Mouse (Mus musculus): Measurements from ENCODE around the gene Sel1l. TPM values are rescaled to one million over a fixed set of nuclear protein-coding genes. Genes with fewer than 3 reads are reported as not detected.

Gene Sel1l
- polyA plus RNA-seq, 2 experiments, result 12.8 to 28.3 TPM

GRCm38 (mm10) chr12:91778211-91779003 lies 70.5 kb downstream of the Sel1l start:
- H3K9me3 ChIP-seq (ENCODE audit: control insufficient read depth, low read length), result no peaks in the 10 kb centered on the region
- ATAC-seq (ENCODE audit: insufficient read depth), result peak; percentile 78
- peak overlapping the region; percentile 98 for H3K4me2 ChIP-seq (ENCODE audit: low read depth)
- peaks cover 0 to 15% of the 10 kb centered on the region in 2 experiments; a peak in 3 of 4 replicates for H3K4me1 ChIP-seq (replicated peaks; ENCODE audit: control insufficient read depth in 2 of 2, insufficient read depth in 2 of 2, low read length in 1 of 2)
- H3K27ac ChIP-seq, result no peak overlapping the region
- peak overlapping the region; percentile 55 to 84 for H3K4me3 ChIP-seq (ENCODE audit: insufficient read depth in 1 of 2, low read depth in 2 of 2, low read length in 2 of 2)
- H3K27me3 ChIP-seq (ENCODE audit: control insufficient read depth, insufficient read depth, low read length), result no peaks in the 10 kb centered on the region
- 1% methylated on average over 49 of the region's 51 CpGs for WGBS (ENCODE audit: insufficient replicate concordance)
- no peak for DNase-seq (ENCODE audit: low read depth in 3 of 3, low spot score in 3 of 3)
- TF ChIP-seq EP300 (IDR thresholded peaks at IDR 0.05; ENCODE audit: low read depth), result no peak
- no peak for TF ChIP-seq CTCF (IDR thresholded peaks at IDR 0.05; ENCODE audit: low read depth)
- peak overlapping the region; percentile 68 for H3K9ac ChIP-seq (replicated peaks)
- H3K36me3 ChIP-seq (replicated peaks; ENCODE audit: control insufficient read depth, insufficient read depth, low read depth), result no peaks in the 10 kb centered on the region

DNA sequence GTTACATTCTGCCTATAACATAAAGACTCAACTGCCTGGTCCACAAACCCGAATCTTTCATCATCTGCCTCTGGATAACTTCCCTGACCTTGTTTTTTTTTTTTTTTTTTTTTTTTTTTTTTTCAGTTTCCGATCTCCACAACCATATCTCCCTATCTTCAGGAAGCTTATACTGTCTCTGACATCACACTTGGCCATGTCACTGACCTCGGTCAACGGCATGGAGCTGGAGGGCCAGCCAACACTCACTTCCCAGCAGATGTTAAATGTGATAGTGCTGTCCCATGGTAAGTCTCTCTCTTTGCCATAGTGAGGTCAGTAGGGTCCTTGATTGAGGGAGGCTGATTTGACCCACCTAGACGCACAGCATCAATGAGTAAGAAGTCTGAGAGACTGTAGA lies 72.6 kb downstream of the Sel1l start:
- no peak overlapping the region for H3K27ac ChIP-seq
- TF ChIP-seq EP300 (IDR thresholded peaks at IDR 0.05; ENCODE audit: low read depth), result no peak
- TF ChIP-seq CTCF (IDR thresholded peaks at IDR 0.05; ENCODE audit: low read depth), result no peak
- no peak overlapping the region for H3K9ac ChIP-seq (replicated peaks)
- no peak overlapping the region for H3K4me2 ChIP-seq (ENCODE audit: low read depth)
- no peaks in the 10 kb centered on the region for H3K27me3 ChIP-seq (ENCODE audit: control insufficient read depth, insufficient read depth, low read length)
- DNase-seq (ENCODE audit: low read depth in 3 of 3, low spot score in 3 of 3) (no peak), ATAC-seq (ENCODE audit: insufficient read depth) (no peak)
- H3K9me3 ChIP-seq (ENCODE audit: control insufficient read depth, low read length), result no peaks in the 10 kb centered on the region
- WGBS (ENCODE audit: insufficient replicate concordance), result 25% methylated on average over 5 of the region's 5 CpGs
- no peaks in the 10 kb centered on the region for H3K36me3 ChIP-seq (replicated peaks; ENCODE audit: control insufficient read depth, insufficient read depth, low read depth)
- H3K4me3 ChIP-seq (ENCODE audit: insufficient read depth in 1 of 2, low read depth in 2 of 2, low read length in 2 of 2), result no peak overlapping the region
- H3K4me1 ChIP-seq (replicated peaks; ENCODE audit: control insufficient read depth in 2 of 2, insufficient read depth in 2 of 2, low read length in 1 of 2), result peaks cover 0 to 15% of the 10 kb centered on the region in 2 experiments; a peak in 3 of 4 replicates

DNA sequence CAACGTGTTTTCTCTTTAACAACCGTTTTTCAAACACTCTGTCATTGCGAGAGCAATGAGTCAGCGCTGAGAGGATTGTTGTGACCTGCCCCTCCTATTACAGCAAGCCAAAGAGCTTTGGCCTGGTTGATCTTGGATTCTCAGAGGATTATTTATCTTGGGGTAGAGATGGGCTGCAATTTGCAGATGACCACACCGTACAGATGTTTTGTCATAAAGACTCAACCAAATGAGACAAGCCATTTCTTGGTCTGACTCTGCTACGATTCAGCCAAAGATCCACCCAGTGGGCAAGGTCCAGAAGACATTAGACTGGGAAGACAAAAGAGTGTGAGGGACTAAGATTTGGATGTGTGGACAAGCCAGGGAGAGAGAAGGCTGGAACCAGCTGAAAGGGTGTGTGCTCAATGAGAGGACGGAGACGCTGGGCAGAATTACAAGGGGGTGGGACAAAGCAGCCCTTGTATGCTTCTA lies 74.1 kb downstream of the Sel1l start:
- H3K36me3 ChIP-seq (replicated peaks; ENCODE audit: control insufficient read depth, insufficient read depth, low read depth), result no peaks in the 10 kb centered on the region
- H3K4me2 ChIP-seq (ENCODE audit: low read depth), result no peak overlapping the region
- no peaks in the 10 kb centered on the region for H3K9me3 ChIP-seq (ENCODE audit: control insufficient read depth, low read length)
- H3K4me1 ChIP-seq (replicated peaks; ENCODE audit: control insufficient read depth in 2 of 2, insufficient read depth in 2 of 2, low read length in 1 of 2), result peaks cover 0 to 17% of the 10 kb centered on the region in 2 experiments; a peak in 3 of 4 replicates
- no peak overlapping the region for H3K9ac ChIP-seq (replicated peaks)
- H3K27me3 ChIP-seq (ENCODE audit: control insufficient read depth, insufficient read depth, low read length), result no peaks in the 10 kb centered on the region
- 46% methylated on average over 8 of the region's 8 CpGs for WGBS (ENCODE audit: insufficient replicate concordance)
- H3K4me3 ChIP-seq (ENCODE audit: insufficient read depth in 1 of 2, low read depth in 2 of 2, low read length in 2 of 2), result no peak overlapping the region
- no peak for ATAC-seq (ENCODE audit: insufficient read depth)
- TF ChIP-seq CTCF (IDR thresholded peaks at IDR 0.05; ENCODE audit: low read depth), result no peak
- no peak for TF ChIP-seq EP300 (IDR thresholded peaks at IDR 0.05; ENCODE audit: low read depth)
- DNase-seq (ENCODE audit: low read depth in 3 of 3, low spot score in 3 of 3), result no peak
- no peak overlapping the region for H3K27ac ChIP-seq

- H3K27me3 ChIP-seq (ENCODE audit: control insufficient read depth, insufficient read depth, low read length), result no peaks in the 10 kb centered on the region; the same call in 1 of the 2 replicates
- no peak overlapping the region for H3K4me3 ChIP-seq (ENCODE audit: insufficient read depth in 1 of 2, low read depth in 2 of 2, low read length in 2 of 2)
- H3K9ac ChIP-seq (replicated peaks), result no peak overlapping the region
- H3K4me2 ChIP-seq (ENCODE audit: low read depth), result no peak overlapping the region
- DNase-seq (ENCODE audit: low read depth in 3 of 3, low spot score in 3 of 3) (no peak), ATAC-seq (ENCODE audit: insufficient read depth) (no peak)
- no peak for TF ChIP-seq EP300 (IDR thresholded peaks at IDR 0.05; ENCODE audit: low read depth)
- no peak for TF ChIP-seq CTCF (IDR thresholded peaks at IDR 0.05; ENCODE audit: low read depth)
- no peaks in the 10 kb centered on the region for H3K9me3 ChIP-seq (ENCODE audit: control insufficient read depth, low read length)
- WGBS (ENCODE audit: insufficient replicate concordance), result 61% methylated on average over 2 of the region's 2 CpGs
- H3K4me1 ChIP-seq (replicated peaks; ENCODE audit: control insufficient read depth in 2 of 2, insufficient read depth in 2 of 2, low read length in 1 of 2), result peaks cover 11 to 28% of the 10 kb centered on the region in 2 experiments
- no peak overlapping the region for H3K27ac ChIP-seq
- H3K36me3 ChIP-seq (replicated peaks; ENCODE audit: control insufficient read depth, insufficient read depth, low read depth), result no peaks in the 10 kb centered on the region
Observed at GRCm38 (mm10) chr12:91768871-91769270, 80.1 kb downstream of the Sel1l start.

- Histone ChIP-seq H3K36me3 (replicated peaks; ENCODE audit: control insufficient read depth, insufficient read depth, low read depth) (no peaks in the 10 kb centered on the region), H3K4me2 (ENCODE audit: low read depth) (no peak overlapping the region), H3K27ac (no peak overlapping the region), H3K4me1 (replicated peaks; ENCODE audit: control insufficient read depth in 2 of 2, insufficient read depth in 2 of 2, low read length in 1 of 2) (peaks cover 11 to 32% of the 10 kb centered on the region in 2 experiments), H3K9ac (replicated peaks) (no peak overlapping the region), H3K4me3 (ENCODE audit: insufficient read depth in 1 of 2, low read depth in 2 of 2, low read length in 2 of 2) (no peak overlapping the region), H3K27me3 (ENCODE audit: control insufficient read depth, insufficient read depth, low read length) (no peaks in the 10 kb centered on the region; the same call in 1 of the 2 replicates), H3K9me3 (ENCODE audit: control insufficient read depth, low read length) (no peaks in the 10 kb centered on the region)
- WGBS (ENCODE audit: insufficient replicate concordance), result 69% methylated on average over 6 of the region's 6 CpGs
- no peak for TF ChIP-seq EP300 (IDR thresholded peaks at IDR 0.05; ENCODE audit: low read depth)
- no peak for TF ChIP-seq CTCF (IDR thresholded peaks at IDR 0.05; ENCODE audit: low read depth)
- DNase-seq (ENCODE audit: low read depth in 3 of 3, low spot score in 3 of 3) (no peak), ATAC-seq (ENCODE audit: insufficient read depth) (no peak)
Observed at GRCm38 (mm10) chr12:91768176-91768575, 80.8 kb downstream of the Sel1l start.
